Mouse (Mus musculus): Measurements from ENCODE around the gene Tprgl. TPM values are rescaled to one million over a fixed set of nuclear protein-coding genes. Genes with fewer than 3 reads are reported as not detected.
A peak's percentile ranks its signal among the peaks of the same experiment; 100 is the strongest.

Gene Tprgl
- polyA plus RNA-seq, 1 experiment from 2014 or later: 134 TPM

GRCm38 (mm10) chr4:154157970-154158662 is 2.4 kb downstream of the Tprgl start:
- no peak for ATAC-seq
- H3K9ac ChIP-seq: no peak overlapping the region
- WGBS: 94% methylated on average over 14 of the region's 14 CpGs
- no peak overlapping the region for H3K4me3 ChIP-seq
- H3K27me3 ChIP-seq: no peaks in the 10 kb centered on the region
- H3K4me2 ChIP-seq: no peak overlapping the region
- H3K9me3 ChIP-seq (replicated peaks): no peaks in the 10 kb centered on the region
- H3K4me1 ChIP-seq: peaks cover 22% of the 10 kb centered on the region
- peaks cover 57% of the 10 kb centered on the region for H3K36me3 ChIP-seq (ENCODE audit: poor library complexity, severe bottlenecking)
- H3K27ac ChIP-seq: no peak overlapping the region

GRCm38 (mm10) chr4:154156050-154156449 is 4.4 kb downstream of the Tprgl start:
- H3K4me2 ChIP-seq: no peak overlapping the region
- H3K27me3 ChIP-seq: no peaks in the 10 kb centered on the region
- H3K27ac ChIP-seq: no peak overlapping the region
- 87% methylated on average over 7 of the region's 7 CpGs for WGBS
- H3K9me3 ChIP-seq (replicated peaks): no peaks in the 10 kb centered on the region
- peaks cover 15% of the 10 kb centered on the region for H3K4me1 ChIP-seq
- no peak for ATAC-seq
- H3K36me3 ChIP-seq (ENCODE audit: poor library complexity, severe bottlenecking): peaks cover 77% of the 10 kb centered on the region
- H3K9ac ChIP-seq: no peak overlapping the region
- no peak overlapping the region for H3K4me3 ChIP-seq

- 73% methylated on average over 11 of the region's 11 CpGs for WGBS
- Histone ChIP-seq H3K9ac (no peak overlapping the region), H3K4me2 (no peak overlapping the region), H3K27me3 (no peaks in the 10 kb centered on the region), H3K4me1 (peaks cover 5% of the 10 kb centered on the region), H3K36me3 (ENCODE audit: poor library complexity, severe bottlenecking) (peaks cover 97% of the 10 kb centered on the region), H3K4me3 (no peak overlapping the region), H3K9me3 (replicated peaks) (no peaks in the 10 kb centered on the region), H3K27ac (no peak overlapping the region)
- no peak for ATAC-seq
Measured at GRCm38 (mm10) chr4:154154104-154154503, 6.4 kb downstream of the Tprgl start.

GRCm38 (mm10) chr4:154146342-154146741 is 14.1 kb downstream of the Tprgl start:
- no peak overlapping the region for H3K4me3 ChIP-seq
- no peak overlapping the region for H3K9ac ChIP-seq
- peaks cover 50% of the 10 kb centered on the region for H3K36me3 ChIP-seq (ENCODE audit: poor library complexity, severe bottlenecking)
- WGBS: 87% methylated on average over 10 of the region's 10 CpGs
- H3K27ac ChIP-seq: no peak overlapping the region
- H3K27me3 ChIP-seq: peaks cover 5% of the 10 kb centered on the region
- no peaks in the 10 kb centered on the region for H3K9me3 ChIP-seq (replicated peaks)
- H3K4me2 ChIP-seq: no peak overlapping the region
- ATAC-seq: no peak
- H3K4me1 ChIP-seq: peaks cover 20% of the 10 kb centered on the region

GRCm38 (mm10) chr4:154144712-154145111 is 15.8 kb downstream of the Tprgl start:
- no peak for ATAC-seq
- Histone ChIP-seq H3K9me3 (replicated peaks) (no peaks in the 10 kb centered on the region), H3K9ac (no peak overlapping the region)

GRCm38 (mm10) chr4:154142211-154143040 is 18.0 kb downstream of the Tprgl start, which contains the start of gene Wrap73:
Gene Wrap73, plus strand, starts transcription at chr4:154142372.
- H3K36me3 ChIP-seq (ENCODE audit: poor library complexity, severe bottlenecking): peaks cover 14% of the 10 kb centered on the region
- peak within 1 kb of the TSS; percentile 81 for H3K9ac ChIP-seq
- H3K9me3 ChIP-seq (replicated peaks): no peaks in the 10 kb centered on the region
- peaks cover 44% of the 10 kb centered on the region for H3K27me3 ChIP-seq
- H3K4me3 ChIP-seq: peak within 1 kb of the TSS; percentile 83
- peak within 1 kb of the TSS; percentile 86 for H3K4me2 ChIP-seq
- 2% methylated on average over 48 of the region's 49 CpGs for WGBS
- peak within 1 kb of the TSS; percentile 57 for H3K27ac ChIP-seq
- H3K4me1 ChIP-seq: peaks cover 42% of the 10 kb centered on the region
- ATAC-seq: peak; percentile 96

More at GRCm38 (mm10) chr4:154144712-154145111, 15.8 kb downstream of the Tprgl start:
- H3K27ac ChIP-seq: no peak overlapping the region
- peaks cover 21% of the 10 kb centered on the region for H3K27me3 ChIP-seq
- H3K36me3 ChIP-seq (ENCODE audit: poor library complexity, severe bottlenecking): peaks cover 34% of the 10 kb centered on the region
- no peak overlapping the region for H3K4me3 ChIP-seq
- 76% methylated on average over 3 of the region's 3 CpGs for WGBS
- H3K4me1 ChIP-seq: peaks cover 37% of the 10 kb centered on the region
- no peak overlapping the region for H3K4me2 ChIP-seq

GRCm38 (mm10) chr4:154141009-154141867 is 19.2 kb downstream of the Tprgl start:
- ATAC-seq: no peak
- Histone ChIP-seq H3K27me3 (peaks cover 56% of the 10 kb centered on the region), H3K9me3 (replicated peaks) (no peaks in the 10 kb centered on the region), H3K27ac (no peak overlapping the region), H3K4me2 (peak overlapping the region; percentile 86), H3K4me3 (peak overlapping the region; percentile 83), H3K36me3 (ENCODE audit: poor library complexity, severe bottlenecking) (peaks cover 2% of the 10 kb centered on the region; the same call in 1 of the 2 replicates), H3K4me1 (peaks cover 42% of the 10 kb centered on the region), H3K9ac (no peak overlapping the region)
- 1% methylated on average over 42 of the region's 42 CpGs for WGBS

- peaks cover 64% of the 10 kb centered on the region for H3K27me3 ChIP-seq
- H3K4me3 ChIP-seq: peak overlapping the region; percentile 83
- H3K4me2 ChIP-seq: peak overlapping the region; percentile 86
- H3K9ac ChIP-seq: peak overlapping the region; percentile 63
- WGBS: under 1% methylated on average over 46 of the region's 46 CpGs
- H3K36me3 ChIP-seq (ENCODE audit: poor library complexity, severe bottlenecking): no peaks in the 10 kb centered on the region
- H3K9me3 ChIP-seq (replicated peaks): no peaks in the 10 kb centered on the region
- H3K27ac ChIP-seq: no peak overlapping the region
- peaks cover 42% of the 10 kb centered on the region for H3K4me1 ChIP-seq
- no peak for ATAC-seq
Measured at GRCm38 (mm10) chr4:154140213-154141008, 20.1 kb downstream of the Tprgl start.

- ATAC-seq: no peak
- Histone ChIP-seq H3K9me3 (replicated peaks) (no peaks in the 10 kb centered on the region), H3K4me2 (peak within 1 kb of the TSS; percentile 86), H3K4me1 (peaks cover 42% of the 10 kb centered on the region), H3K4me3 (peak within 1 kb of the TSS; percentile 83), H3K27me3 (peaks cover 68% of the 10 kb centered on the region), H3K9ac (peak within 1 kb of the TSS; percentile 63), H3K36me3 (ENCODE audit: poor library complexity, severe bottlenecking) (no peaks in the 10 kb centered on the region), H3K27ac (no peak within 1 kb of the TSS)
- 0% methylated on average over 4 of the region's 4 CpGs for WGBS
Measured at GRCm38 (mm10) chr4:154140182-154140212, 20.5 kb downstream of the Tprgl start, which contains the start of gene Trp73. Gene Trp73, minus strand, starts transcription at chr4:154140208.

GRCm38 (mm10) chr4:154139671-154140181 is 20.7 kb downstream of the Tprgl start:
- H3K27ac ChIP-seq: no peak overlapping the region
- H3K4me1 ChIP-seq: peaks cover 42% of the 10 kb centered on the region
- under 1% methylated on average over 51 of the region's 59 CpGs for WGBS
- peak overlapping the region; percentile 86 for H3K4me2 ChIP-seq
- H3K27me3 ChIP-seq: peaks cover 71% of the 10 kb centered on the region
- no peaks in the 10 kb centered on the region for H3K9me3 ChIP-seq (replicated peaks)
- no peaks in the 10 kb centered on the region for H3K36me3 ChIP-seq (ENCODE audit: poor library complexity, severe bottlenecking)
- H3K4me3 ChIP-seq: peak overlapping the region; percentile 83
- 0 out of 2 replicates have a peak, but pooled peaks have one; percentile 13 for ATAC-seq
- peak overlapping the region; percentile 63 for H3K9ac ChIP-seq

GRCm38 (mm10) chr4:154137139-154137538 is 23.3 kb downstream of the Tprgl start:
- Histone ChIP-seq H3K4me3 (no peak overlapping the region), H3K27me3 (peaks cover 84% of the 10 kb centered on the region), H3K9ac (no peak overlapping the region), H3K4me2 (no peak overlapping the region), H3K27ac (no peak overlapping the region), H3K9me3 (replicated peaks) (no peaks in the 10 kb centered on the region), H3K36me3 (ENCODE audit: poor library complexity, severe bottlenecking) (no peaks in the 10 kb centered on the region), H3K4me1 (peaks cover 26% of the 10 kb centered on the region)
- ATAC-seq: no peak
- 63% methylated on average over 5 of the region's 5 CpGs for WGBS
